Mouse (Mus musculus) left cerebral cortex, adult 8-10 months (tissue): ENCODE data around the gene Hps4. TPM values are rescaled to one million over a fixed set of nuclear protein-coding genes. Genes with fewer than 3 reads are reported as not detected.
A peak's percentile ranks its signal among the peaks of the same experiment; 100 is the strongest.
"Not testable (repeated sequence)": the region's sequence is repeated elsewhere in the genome, so short reads cannot be mapped to it uniquely, and the experiment has no call there.

Experiments used
- DNase-seq, 2 experiments: peaks; one replicate each; pipeline ENCODE4 v3.0.0; 2022; ENCODE audit warnings: low spot score in 2 of 2
- total RNA-seq, 4 experiments: library from RNA; stranded (reverse); gene quantifications; 2 replicates each; pipeline ENCODE4 v1.2.4; 2022

Gene Hps4
- 10 to 100 TPM; 23.0 to 32.2 (median 27.6) TPM for total RNA-seq

GRCm38 (mm10) chr5:112342463-112343204 lies at the start of gene Hps4, which contains the start of gene Srrd:
Gene Hps4, plus strand, starts transcription at chr5:112343083.
Gene Srrd, minus strand, starts transcription at chr5:112343040.
- peak; percentile 80 to 89 for DNase-seq

GRCm38 (mm10) chr5:112293800-112294199 lies 49.1 kb upstream of the Hps4 start:
- DNase-seq: no peak

GRCm38 (mm10) chr5:112294696-112295095 lies 48.2 kb upstream of the Hps4 start:
- no peak for DNase-seq

- no peak for DNase-seq
Measured at GRCm38 (mm10) chr5:112295162-112295561, 47.7 kb upstream of the Hps4 start.

GRCm38 (mm10) chr5:112295564-112295963 lies 47.3 kb upstream of the Hps4 start:
- DNase-seq: no peak

GRCm38 (mm10) chr5:112296404-112297181 lies 46.3 kb upstream of the Hps4 start:
- DNase-seq: no peak

- no peak for DNase-seq
Measured at GRCm38 (mm10) chr5:112297257-112297656, 45.6 kb upstream of the Hps4 start.

GRCm38 (mm10) chr5:112298226-112298988 lies 44.5 kb upstream of the Hps4 start:
- no peak for DNase-seq

- DNase-seq: no peak
Measured at GRCm38 (mm10) chr5:112299399-112299798, 43.5 kb upstream of the Hps4 start.

GRCm38 (mm10) chr5:112300112-112300511 lies 42.8 kb upstream of the Hps4 start:
- DNase-seq: no peak

GRCm38 (mm10) chr5:112300721-112301308 lies 42.1 kb upstream of the Hps4 start:
- DNase-seq: no peak

- no peak for DNase-seq
Measured at GRCm38 (mm10) chr5:112301694-112302093, 41.2 kb upstream of the Hps4 start.

GRCm38 (mm10) chr5:112302310-112302709 lies 40.6 kb upstream of the Hps4 start:
- DNase-seq: no peak

- DNase-seq: no peak
Measured at GRCm38 (mm10) chr5:112305842-112306241, 37.0 kb upstream of the Hps4 start.

- no peak for DNase-seq
Measured at GRCm38 (mm10) chr5:112313222-112313885, 29.5 kb upstream of the Hps4 start.

GRCm38 (mm10) chr5:112316468-112316867 lies 26.4 kb upstream of the Hps4 start:
- no peak for DNase-seq

- DNase-seq: no peak
Measured at GRCm38 (mm10) chr5:112317328-112317727, 25.6 kb upstream of the Hps4 start.

GRCm38 (mm10) chr5:112319343-112319742 lies 23.5 kb upstream of the Hps4 start:
- not testable (repeated sequence) for DNase-seq

- peak in 1 of 2 experiments; percentile 51 for DNase-seq
Measured at GRCm38 (mm10) chr5:112320379-112320778, 22.5 kb upstream of the Hps4 start.

- peak; percentile 37 to 94 for DNase-seq
Measured at GRCm38 (mm10) chr5:112320936-112321335, 21.9 kb upstream of the Hps4 start.

GRCm38 (mm10) chr5:112321376-112321775 lies 21.5 kb upstream of the Hps4 start:
- DNase-seq: no peak
